Mouse (Mus musculus) thymus, postnatal 4 days (tissue): ENCODE measurements around the gene Ephb1.

Experiments
- DNase-seq: peaks from one replicate; pipeline ENCODE4 v3.0.0; 2021

The Ephb1 gene

GRCm38 (mm10) chr9:102130506-102130905 is 224.0 kb downstream of the Ephb1 start:
- no peak for DNase-seq

GRCm38 (mm10) chr9:102126510-102126909 is 228.0 kb downstream of the Ephb1 start:
- DNase-seq, result no peak

- no peak for DNase-seq
Measured at GRCm38 (mm10) chr9:102122880-102123453, 231.5 kb downstream of the Ephb1 start.

GRCm38 (mm10) chr9:102119422-102119821 is 235.1 kb downstream of the Ephb1 start:
- no peak for DNase-seq

- no peak for DNase-seq
Measured at GRCm38 (mm10) chr9:102115326-102115725, 239.2 kb downstream of the Ephb1 start.

- DNase-seq, result no peak
Measured at GRCm38 (mm10) chr9:102111471-102111870, 243.0 kb downstream of the Ephb1 start.

GRCm38 (mm10) chr9:102107978-102108377 is 246.5 kb downstream of the Ephb1 start:
- DNase-seq, result no peak

GRCm38 (mm10) chr9:102107213-102107612 is 247.3 kb downstream of the Ephb1 start:
- DNase-seq, result no peak

- no peak for DNase-seq
Measured at GRCm38 (mm10) chr9:102096825-102097224, 257.7 kb downstream of the Ephb1 start.

GRCm38 (mm10) chr9:102088598-102088997 is 265.9 kb downstream of the Ephb1 start:
- no peak for DNase-seq

- DNase-seq, result no peak
Measured at GRCm38 (mm10) chr9:102086053-102086706, 268.3 kb downstream of the Ephb1 start.

GRCm38 (mm10) chr9:102085477-102085876 is 269.0 kb downstream of the Ephb1 start:
- DNase-seq, result no peak

- no peak for DNase-seq
Measured at GRCm38 (mm10) chr9:102080934-102081333, 273.6 kb downstream of the Ephb1 start.

- no peak for DNase-seq
Measured at GRCm38 (mm10) chr9:102079151-102079550, 275.3 kb downstream of the Ephb1 start.

GRCm38 (mm10) chr9:102078238-102078637 is 276.3 kb downstream of the Ephb1 start:
- no peak for DNase-seq

GRCm38 (mm10) chr9:102075539-102075938 is 279.0 kb downstream of the Ephb1 start:
- no peak for DNase-seq

- DNase-seq, result no peak
Measured at GRCm38 (mm10) chr9:102073404-102073803, 281.1 kb downstream of the Ephb1 start.

- no peak for DNase-seq
Measured at GRCm38 (mm10) chr9:102069151-102069882, 285.2 kb downstream of the Ephb1 start.

- DNase-seq, result peak; percentile 37
Measured at GRCm38 (mm10) chr9:102066601-102067000, 287.9 kb downstream of the Ephb1 start.

- no peak for DNase-seq
Measured at GRCm38 (mm10) chr9:102045886-102046285, 308.6 kb downstream of the Ephb1 start.

- DNase-seq, result no peak
Measured at GRCm38 (mm10) chr9:102045111-102045861, 309.2 kb downstream of the Ephb1 start.

GRCm38 (mm10) chr9:102039011-102039733 is 315.3 kb downstream of the Ephb1 start:
- DNase-seq, result no peak

GRCm38 (mm10) chr9:102036132-102036531 is 318.4 kb downstream of the Ephb1 start:
- no peak for DNase-seq
